Mouse (Mus musculus): Measurements from ENCODE around the gene Ltbp4.

DNA sequence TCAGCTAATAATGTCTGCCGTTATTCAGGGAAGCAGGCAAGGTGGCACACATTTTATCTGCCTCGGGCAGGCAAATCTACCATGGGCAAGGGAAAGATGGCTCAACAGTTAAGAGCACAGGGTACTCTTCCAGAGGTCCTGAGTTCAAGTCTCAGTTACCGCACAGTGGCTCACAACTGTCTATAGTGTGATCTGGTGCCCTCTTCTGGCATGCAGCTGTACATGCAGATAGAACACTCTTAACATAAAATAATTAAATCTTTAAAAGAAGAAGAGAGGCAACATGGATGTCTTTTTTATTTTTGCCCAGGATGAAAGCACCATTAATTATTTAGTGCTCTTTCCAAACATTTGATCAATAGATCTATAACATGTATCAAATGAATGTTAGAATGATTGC, 60.3 kb downstream of the Ltbp4 start:
- TF ChIP-seq CTCF (conservative IDR thresholded peaks at IDR 0.05; ENCODE audit: low read length), result peak; percentile 33
- no peak for TF ChIP-seq POU5F1 (IDR thresholded peaks at IDR 0.05; ENCODE audit: borderline replicate concordance, low read length)
- no peak for TF ChIP-seq NANOG (IDR thresholded peaks at IDR 0.05; ENCODE audit: borderline replicate concordance, low read length)

Measured in E14TG2a.4 (cell line).